Mouse (Mus musculus) kidney, embryonic 15.5 days (tissue): Measurements from ENCODE around the gene Lix1l. TPM values are rescaled to one million over a fixed set of nuclear protein-coding genes. Genes with fewer than 3 reads are reported as not detected.

Experiments
- ATAC-seq: fragments of 200-750 bp; cut with Nextera tagmentation; replicated peaks from 2 replicates; pipeline ENCODE4 v1.8.0; 2017; ENCODE audit warnings: moderate TSS enrichment; ENCODE audit not compliant: low FRiP score
- H3K27ac ChIP-seq: fragments of 300-500 bp; sonication (generic); 2 replicates; pipeline ENCODE4 v1.5.1; 2015; ENCODE audit warnings: mild to moderate bottlenecking, inconsistent platforms
- H3K27me3 ChIP-seq: fragments of 300-500 bp; sonication (generic); 2 replicates; pipeline ENCODE4 v1.6.1; 2015; ENCODE audit warnings: inconsistent platforms
- H3K36me3 ChIP-seq: fragments of 300-500 bp; sonication (generic); 2 replicates; pipeline ENCODE4 v1.6.1; 2015; ENCODE audit warnings: inconsistent platforms
- H3K4me1 ChIP-seq: fragments of 300-500 bp; sonication (generic); 2 replicates; pipeline ENCODE4 v1.6.1; 2015; ENCODE audit warnings: inconsistent platforms
- H3K4me2 ChIP-seq: fragments of 300-500 bp; sonication (generic); 2 replicates; pipeline ENCODE4 v1.6.1; 2015; ENCODE audit warnings: moderate library complexity, mild to moderate bottlenecking, inconsistent platforms
- H3K4me3 ChIP-seq: fragments of 300-500 bp; sonication (generic); replicated peaks from 2 replicates; pipeline ENCODE4 v1.5.1; 2015; ENCODE audit warnings: mild to moderate bottlenecking, inconsistent platforms
- H3K9ac ChIP-seq: fragments of 300-500 bp; sonication (generic); 2 replicates; pipeline ENCODE4 v1.6.1; 2015; ENCODE audit warnings: mild to moderate bottlenecking, inconsistent platforms
- H3K9me3 ChIP-seq: fragments of 300-500 bp; sonication (generic); replicated peaks from 2 replicates; pipeline ENCODE4 v1.6.1; 2016; ENCODE audit warnings: inconsistent platforms
- WGBS: fragments of 180-500 bp; shearing (Covaris S2); methylation state at CpG from one replicate; pipeline ENCODE4 v1.1.7; 2015; ENCODE audit warnings: mixed read lengths; 5-methylcytosine and 5-hydroxymethylcytosine counted together
- polyA plus RNA-seq: library from polyadenylated mRNA; unstranded; fragments of >200 nt; fragmentation: Nextera tagmentation; extraction: Ambion mirVana; gene quantifications from 2 replicates; pipeline ENCODE4 v1.2.1, GENCODE M21; 2015

Gene Lix1l
- polyA plus RNA-seq, 1 experiment from 2014 or later: 6.5 TPM

DNA sequence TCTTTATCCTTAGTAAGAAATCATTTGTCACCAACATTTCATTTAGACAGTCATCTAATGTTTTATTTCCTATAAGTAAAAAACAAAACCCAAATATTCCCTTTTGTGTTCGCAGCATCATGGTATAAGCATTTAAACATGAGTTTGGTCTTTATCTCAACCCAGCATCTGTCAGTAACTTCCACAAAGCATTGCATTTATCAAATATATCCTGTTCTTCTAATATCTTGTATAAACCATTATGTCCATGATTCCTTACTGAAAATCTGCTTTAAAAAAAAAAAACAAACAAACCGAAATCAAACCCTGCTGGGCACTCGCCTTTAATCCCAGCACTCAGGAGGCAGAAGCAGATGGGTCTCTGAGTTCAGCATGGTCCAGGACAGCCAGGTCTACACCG lies 5.7 kb downstream of the Lix1l start:
- no peak overlapping the region for H3K4me2 ChIP-seq
- H3K27ac ChIP-seq: no peak overlapping the region
- no peak for ATAC-seq
- H3K9me3 ChIP-seq: no peaks in the 10 kb centered on the region
- H3K27me3 ChIP-seq: no peaks in the 10 kb centered on the region
- WGBS: 87% methylated on average over 4 of the region's 4 CpGs
- H3K9ac ChIP-seq: no peak overlapping the region
- H3K4me1 ChIP-seq: peaks cover 25% of the 10 kb centered on the region; the same call in 1 of the 2 replicates
- no peak overlapping the region for H3K4me3 ChIP-seq
- H3K36me3 ChIP-seq: peaks cover 11% of the 10 kb centered on the region

GRCm38 (mm10) chr3:96617941-96618340 lies 17.0 kb downstream of the Lix1l start:
- H3K4me1 ChIP-seq: no peaks in the 10 kb centered on the region
- no peaks in the 10 kb centered on the region for H3K9me3 ChIP-seq
- H3K9ac ChIP-seq: no peak overlapping the region
- H3K4me3 ChIP-seq: no peak overlapping the region
- 88% methylated on average over 3 of the region's 3 CpGs for WGBS
- H3K27me3 ChIP-seq: no peaks in the 10 kb centered on the region
- no peak overlapping the region for H3K4me2 ChIP-seq
- no peak overlapping the region for H3K27ac ChIP-seq
- peaks cover 64% of the 10 kb centered on the region for H3K36me3 ChIP-seq
- no peak for ATAC-seq

GRCm38 (mm10) chr3:96623201-96623600 lies 22.3 kb downstream of the Lix1l start:
- no peak overlapping the region for H3K27ac ChIP-seq
- H3K4me1 ChIP-seq: no peaks in the 10 kb centered on the region
- H3K36me3 ChIP-seq: peaks cover 65% of the 10 kb centered on the region
- 94% methylated on average over 4 of the region's 4 CpGs for WGBS
- no peak for ATAC-seq
- no peak overlapping the region for H3K9ac ChIP-seq
- no peak overlapping the region for H3K4me3 ChIP-seq
- no peaks in the 10 kb centered on the region for H3K9me3 ChIP-seq
- no peak overlapping the region for H3K4me2 ChIP-seq
- H3K27me3 ChIP-seq: no peaks in the 10 kb centered on the region

GRCm38 (mm10) chr3:96629729-96630600 lies 29.0 kb downstream of the Lix1l start, which contains the start of gene Rbm8a:
Gene Rbm8a, plus strand, starts transcription at chr3:96629933.
- WGBS: under 1% methylated on average over 48 of the region's 48 CpGs
- Histone ChIP-seq H3K9ac (peak within 1 kb of the TSS; percentile 79), H3K27me3 (no peaks in the 10 kb centered on the region), H3K4me3 (peak within 1 kb of the TSS; percentile 74), H3K36me3 (peaks cover 47% of the 10 kb centered on the region), H3K4me1 (peaks cover 30% of the 10 kb centered on the region), H3K4me2 (peak within 1 kb of the TSS; percentile 83), H3K9me3 (no peaks in the 10 kb centered on the region), H3K27ac (peak within 1 kb of the TSS; percentile 86)
- peak; percentile 96 for ATAC-seq

DNA sequence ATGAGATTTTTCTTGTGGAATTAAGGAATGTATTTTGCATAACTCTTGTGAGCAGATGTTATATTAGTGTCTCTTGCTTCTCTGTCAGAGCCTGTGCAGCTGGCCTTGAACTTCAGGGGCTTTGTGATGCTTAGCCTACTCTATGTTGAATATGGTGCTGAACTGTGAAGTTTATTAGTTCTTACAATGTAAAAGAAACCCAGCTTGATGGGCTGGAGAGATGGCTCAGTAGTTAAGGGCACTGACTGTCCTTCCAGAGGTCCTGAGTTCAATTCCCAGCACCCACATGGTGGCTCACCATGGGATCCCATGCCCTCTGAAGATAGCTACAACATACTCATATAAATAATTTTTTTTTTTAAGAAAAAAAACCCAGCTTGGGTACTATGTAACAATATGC lies 31.1 kb downstream of the Lix1l start:
- Histone ChIP-seq H3K27me3 (no peaks in the 10 kb centered on the region), H3K4me2 (no peak overlapping the region), H3K9me3 (no peaks in the 10 kb centered on the region), H3K9ac (no peak overlapping the region), H3K4me1 (peaks cover 43% of the 10 kb centered on the region), H3K36me3 (peaks cover 34% of the 10 kb centered on the region), H3K27ac (no peak overlapping the region), H3K4me3 (no peak overlapping the region)
- ATAC-seq: no peak

- H3K4me3 ChIP-seq: no peak overlapping the region
- WGBS: 69% methylated on average over 1 of the region's 1 CpGs
- H3K27ac ChIP-seq: no peak overlapping the region
- no peak for ATAC-seq
- no peak overlapping the region for H3K4me2 ChIP-seq
- peaks cover 48% of the 10 kb centered on the region for H3K36me3 ChIP-seq
- H3K4me1 ChIP-seq: peaks cover 37% of the 10 kb centered on the region
- H3K27me3 ChIP-seq: no peaks in the 10 kb centered on the region
- no peaks in the 10 kb centered on the region for H3K9me3 ChIP-seq
- H3K9ac ChIP-seq: no peak overlapping the region; the same call in 1 of the 2 replicates
Observed at GRCm38 (mm10) chr3:96634015-96634414, 33.1 kb downstream of the Lix1l start.

GRCm38 (mm10) chr3:96634928-96635879 lies 34.3 kb downstream of the Lix1l start, which contains the start of the genes Pex11b and Gm42957:
Gene Pex11b, plus strand, starts transcription at chr3:96635376.
Gene Gm42957, plus strand, starts transcription at chr3:96635474.
- H3K36me3 ChIP-seq: peaks cover 60% of the 10 kb centered on the region

DNA sequence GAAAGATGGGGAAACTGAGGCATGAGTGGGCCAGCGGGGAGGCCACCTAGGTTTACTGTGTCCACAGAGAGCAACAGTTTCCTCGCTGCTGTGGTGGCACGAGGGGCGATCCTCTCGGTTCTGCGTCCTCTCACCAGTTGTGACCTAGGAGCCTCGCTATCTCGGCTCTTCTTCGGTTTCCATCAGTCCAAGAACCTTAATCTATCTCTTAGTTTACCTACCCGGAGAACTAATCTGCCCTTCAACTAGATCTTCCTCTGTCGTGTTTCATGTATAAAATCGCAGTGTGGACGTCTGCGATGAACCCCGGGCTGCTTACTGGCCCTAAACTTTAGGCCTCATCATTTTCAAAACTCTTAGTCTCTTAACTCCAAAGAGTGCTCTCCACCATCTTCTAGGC lies 35.0 kb downstream of the Lix1l start:
- Histone ChIP-seq H3K9ac (peak overlapping the region; percentile 91), H3K4me2 (peak overlapping the region; percentile 81), H3K36me3 (peaks cover 63% of the 10 kb centered on the region), H3K4me3 (peak overlapping the region; percentile 93), H3K27me3 (no peaks in the 10 kb centered on the region), H3K27ac (peak overlapping the region; percentile 95), H3K4me1 (peaks cover 28% of the 10 kb centered on the region), H3K9me3 (no peaks in the 10 kb centered on the region)
- no peak for ATAC-seq
- WGBS: 11% methylated on average over 15 of the region's 15 CpGs

More at GRCm38 (mm10) chr3:96634928-96635879, 34.3 kb downstream of the Lix1l start, which contains the start of the genes Pex11b and Gm42957:
- Histone ChIP-seq H3K4me2 (peak within 1 kb of the TSS; percentile 81), H3K27me3 (no peaks in the 10 kb centered on the region), H3K4me1 (peaks cover 34% of the 10 kb centered on the region), H3K9me3 (no peaks in the 10 kb centered on the region), H3K27ac (peak within 1 kb of the TSS; percentile 95), H3K9ac (peak within 1 kb of the TSS; percentile 91), H3K4me3 (peak within 1 kb of the TSS; percentile 93)
- 2% methylated on average over 60 of the region's 60 CpGs for WGBS
- peak; percentile 94 for ATAC-seq

- Histone ChIP-seq H3K4me3 (peak overlapping the region; percentile 93), H3K36me3 (peaks cover 60% of the 10 kb centered on the region), H3K4me1 (peaks cover 23% of the 10 kb centered on the region), H3K27me3 (no peaks in the 10 kb centered on the region), H3K9ac (peak overlapping the region; percentile 91), H3K4me2 (peak overlapping the region; percentile 81), H3K27ac (peak overlapping the region; percentile 95; the same call in 1 of the 2 replicates), H3K9me3 (no peaks in the 10 kb centered on the region)
- WGBS: 76% methylated on average over 11 of the region's 11 CpGs
- ATAC-seq: no peak
Observed at GRCm38 (mm10) chr3:96636448-96636847, 35.5 kb downstream of the Lix1l start.

DNA sequence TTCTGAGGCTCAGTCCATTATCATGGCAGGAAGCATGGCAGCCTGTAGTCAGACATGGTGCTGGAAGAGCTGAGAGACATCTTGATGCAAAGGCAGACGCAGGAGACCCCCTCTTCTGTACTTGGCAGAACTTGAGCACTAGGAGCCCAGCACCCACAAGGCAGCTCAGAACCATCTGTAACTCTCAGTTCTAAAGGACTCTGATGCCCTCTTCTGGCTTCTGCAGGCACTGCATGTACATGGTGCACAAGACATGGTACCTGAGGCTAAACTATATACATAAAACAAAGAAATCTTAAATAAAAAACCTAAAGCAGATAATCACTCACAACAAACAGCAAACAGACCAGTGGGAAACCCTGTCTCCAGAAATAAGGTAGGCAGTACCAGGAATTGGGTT lies 38.3 kb downstream of the Lix1l start:
- Histone ChIP-seq H3K27me3 (no peaks in the 10 kb centered on the region), H3K4me1 (peaks cover 20% of the 10 kb centered on the region), H3K4me3 (no peak overlapping the region), H3K9ac (no peak overlapping the region), H3K4me2 (no peak overlapping the region), H3K36me3 (peaks cover 58% of the 10 kb centered on the region), H3K9me3 (no peaks in the 10 kb centered on the region), H3K27ac (no peak overlapping the region)
- 76% methylated on average over 1 of the region's 1 CpGs for WGBS
- ATAC-seq: no peak

- H3K27me3 ChIP-seq: no peaks in the 10 kb centered on the region
- no peaks in the 10 kb centered on the region for H3K9me3 ChIP-seq
- no peak within 1 kb of the TSS for H3K4me3 ChIP-seq
- no peak within 1 kb of the TSS for H3K9ac ChIP-seq
- peaks cover 40% of the 10 kb centered on the region for H3K36me3 ChIP-seq
- H3K4me1 ChIP-seq: no peaks in the 10 kb centered on the region; the same call in 1 of the 2 replicates
- WGBS: 64% methylated on average over 7 of the region's 7 CpGs
- ATAC-seq: peak; percentile 66; the same call in 1 of the 2 replicates
- H3K4me2 ChIP-seq: no peak within 1 kb of the TSS
- no peak within 1 kb of the TSS for H3K27ac ChIP-seq
Observed at GRCm38 (mm10) chr3:96645018-96645649, 44.2 kb downstream of the Lix1l start, which contains the start of gene Itga10. Gene Itga10, plus strand, starts transcription at chr3:96645584.
